Mouse (Mus musculus): Measurements from ENCODE around the gene Grip1.

GRCm38 (mm10) chr10:119684377-119684826 is 230.8 kb downstream of the Grip1 start:
- TF ChIP-seq CTCF (IDR thresholded peaks at IDR 0.05; ENCODE audit: borderline replicate concordance, insufficient read depth, low read length) (no peak), POLR2A (IDR thresholded peaks at IDR 0.05; ENCODE audit: low read depth, low read length) (no peak)
